Mouse (Mus musculus) kidney, adult 2 months (tissue): ENCODE data around the gene Clic1.

Experiments used
- CTCF ChIP-seq: fragments of 200-500 bp; conservative IDR thresholded peaks from 2 replicates; pipeline ENCODE4 v1.5.1; 2011; ENCODE audit warnings: low read depth, mild to moderate bottlenecking, control low read depth, low read length, moderate library complexity, mixed read lengths; ENCODE audit not compliant: insufficient read depth, insufficient read length
- POLR2A ChIP-seq: fragments of 200-500 bp; IDR thresholded peaks from one replicate; pipeline ENCODE4 v1.6.1; 2011; ENCODE audit warnings: low read depth, low read length, control low read depth

- no peak for TF ChIP-seq CTCF
- TF ChIP-seq POLR2A: no peak
Observed at GRCm38 (mm10) chr17:35100196-35100765, 50.5 kb downstream of the Clic1 start.
